Mouse (Mus musculus): ENCODE measurements around the gene Lipk. TPM values are rescaled to one million over a fixed set of nuclear protein-coding genes. Genes with fewer than 3 reads are reported as not detected.

Gene Lipk
- total RNA-seq, 1 experiment from 2014 or later = not detected

Other genes starting within 250 kb of the Lipk start
- 2.6 and 3.4 TPM in 2 replicates for gene Lipo3, start 246.3 kb upstream of the Lipk start, total RNA-seq (2017)
- gene Lipo1, start 220.8 kb upstream of the Lipk start, total RNA-seq (2017) = not detected in 2 replicates
- not detected in 2 replicates for gene Lipf, start 47.1 kb upstream of the Lipk start, total RNA-seq (2017)
- gene Lipn, start 59.1 kb downstream of the Lipk start, total RNA-seq (2017) = 0.74 TPM in 1 of 2 replicates, not detected in the other
- gene Lipm, start 92.6 kb downstream of the Lipk start, total RNA-seq (2017) = 0.37 TPM in 1 of 2 replicates, not detected in the other
- 9.3 and 10.5 TPM in 2 replicates for gene Ankrd22, start 157.8 kb downstream of the Lipk start, total RNA-seq (2017)
- gene Stambpl1, start 183.9 kb downstream of the Lipk start, total RNA-seq (2017) = 35.0 and 39.2 TPM in 2 replicates
- 17.7 and 18.4 TPM in 2 replicates for gene Acta2, start 247.3 kb downstream of the Lipk start, total RNA-seq (2017)